Mouse (Mus musculus) neural tube, embryonic 11.5 days (tissue): Measurements from ENCODE around the gene Camkk2. TPM values are rescaled to one million over a fixed set of nuclear protein-coding genes. Genes with fewer than 3 reads are reported as not detected.
A peak's percentile ranks its signal among the peaks of the same experiment; 100 is the strongest.

Source experiments
- ATAC-seq: fragments of 200-750 bp; cut with Nextera tagmentation; 2 replicates; pipeline ENCODE4 v1.8.0; 2017; ENCODE audit warnings: moderate number of reproducible peaks, mild to moderate bottlenecking, moderate TSS enrichment, moderate library complexity; ENCODE audit not compliant: insufficient read depth, low FRiP score, low TSS enrichment
- DNase-seq: peaks from one replicate; pipeline ENCODE4 v3.0.0-alpha.2; 2015; ENCODE audit warnings: low spot score
- H3K27ac ChIP-seq: fragments of 300-500 bp; sonication (generic); 2 replicates; pipeline ENCODE4 v1.5.1; 2014; ENCODE audit warnings: low read depth, mild to moderate bottlenecking, low read length
- H3K27me3 ChIP-seq: fragments of 300-500 bp; sonication (generic); 2 replicates; pipeline ENCODE4 v1.6.1; 2014; ENCODE audit warnings: mild to moderate bottlenecking, low read length, mixed read lengths; ENCODE audit not compliant: control insufficient read depth, insufficient read depth
- H3K36me3 ChIP-seq: fragments of 300-500 bp; sonication (generic); 2 replicates; pipeline ENCODE4 v1.6.1; 2014; ENCODE audit warnings: mild to moderate bottlenecking, low read length, moderate library complexity, mixed read lengths; ENCODE audit not compliant: control insufficient read depth, insufficient read depth
- H3K4me1 ChIP-seq: fragments of 300-500 bp; sonication (generic); 2 replicates; pipeline ENCODE4 v1.6.1; 2014; ENCODE audit warnings: low read length, mixed read lengths; ENCODE audit not compliant: control insufficient read depth, insufficient read depth
- H3K4me2 ChIP-seq: fragments of 300-500 bp; sonication (generic); 2 replicates; pipeline ENCODE4 v1.6.1; 2014; ENCODE audit warnings: low read depth, mild to moderate bottlenecking, moderate library complexity
- H3K4me3 ChIP-seq: fragments of 300-500 bp; sonication (generic); 2 replicates; pipeline ENCODE4 v1.5.1; 2014; ENCODE audit warnings: low read depth, low read length
- H3K9ac ChIP-seq: fragments of 300-500 bp; sonication (generic); 2 replicates; pipeline ENCODE4 v1.6.1; 2014; ENCODE audit warnings: mild to moderate bottlenecking, low read length
- H3K9me3 ChIP-seq: fragments of 300-500 bp; sonication (generic); 2 replicates; pipeline ENCODE4 v1.6.1; 2016; ENCODE audit warnings: low read length; ENCODE audit not compliant: control insufficient read depth
- WGBS: fragments of 180-500 bp; shearing (Covaris S2); extraction: QIAGEN DNeasy Blood & Tissue Kit; methylation state at CpG from one replicate; pipeline ENCODE4 v1.1.7; 2014; 5-methylcytosine and 5-hydroxymethylcytosine counted together
- polyA plus RNA-seq: library from polyadenylated mRNA; unstranded; fragments of >200 nt; fragmentation: Nextera tagmentation; extraction: Ambion mirVana; gene quantifications from 2 replicates; pipeline ENCODE4 v1.2.1, GENCODE M21; 2014

Camkk2 gene
- polyA plus RNA-seq, 1 experiment from 2014 or later = 27.0 TPM

DNA sequence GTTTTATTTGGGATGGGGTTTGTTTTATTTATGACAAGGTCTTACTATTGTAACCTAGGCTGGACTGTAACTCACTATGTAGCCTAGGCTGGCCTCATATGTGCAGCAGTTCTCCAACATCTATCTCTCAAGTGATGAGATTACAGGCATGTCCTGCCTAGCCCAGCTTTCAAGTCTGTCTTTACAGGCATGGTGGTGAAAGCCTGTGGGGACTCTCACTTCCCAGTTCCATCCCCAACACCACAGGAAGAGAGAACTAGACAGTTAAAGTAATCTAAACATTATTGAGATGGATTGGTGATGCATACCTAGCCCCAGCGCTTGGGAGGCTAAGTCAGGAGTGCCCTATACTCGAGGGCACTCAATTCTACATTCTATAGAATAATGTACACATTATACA is 9.5 kb upstream of the Camkk2 start:
- H3K4me1 ChIP-seq = no peaks in the 10 kb centered on the region
- 89% methylated on average over 2 of the region's 2 CpGs for WGBS
- no peak overlapping the region for H3K9ac ChIP-seq
- H3K36me3 ChIP-seq = peaks cover 13% of the 10 kb centered on the region
- H3K9me3 ChIP-seq = no peaks in the 10 kb centered on the region
- DNase-seq (no peak), ATAC-seq (no peak)
- H3K27ac ChIP-seq = no peak overlapping the region
- no peak overlapping the region for H3K4me3 ChIP-seq
- no peak overlapping the region for H3K4me2 ChIP-seq
- H3K27me3 ChIP-seq = no peaks in the 10 kb centered on the region

- no peaks in the 10 kb centered on the region for H3K27me3 ChIP-seq
- H3K36me3 ChIP-seq = peaks cover 6% of the 10 kb centered on the region
- no peak for DNase-seq
- no peak overlapping the region for H3K4me3 ChIP-seq
- no peaks in the 10 kb centered on the region for H3K4me1 ChIP-seq
- 81% methylated on average over 12 of the region's 12 CpGs for WGBS
- no peak for ATAC-seq
- H3K27ac ChIP-seq = no peak overlapping the region
- no peak overlapping the region for H3K9ac ChIP-seq
- no peak overlapping the region for H3K4me2 ChIP-seq
- no peaks in the 10 kb centered on the region for H3K9me3 ChIP-seq
These were observed 7.0 kb upstream of the Camkk2 start for GRCm38 (mm10) chr5:122786035-122786819.

DNA sequence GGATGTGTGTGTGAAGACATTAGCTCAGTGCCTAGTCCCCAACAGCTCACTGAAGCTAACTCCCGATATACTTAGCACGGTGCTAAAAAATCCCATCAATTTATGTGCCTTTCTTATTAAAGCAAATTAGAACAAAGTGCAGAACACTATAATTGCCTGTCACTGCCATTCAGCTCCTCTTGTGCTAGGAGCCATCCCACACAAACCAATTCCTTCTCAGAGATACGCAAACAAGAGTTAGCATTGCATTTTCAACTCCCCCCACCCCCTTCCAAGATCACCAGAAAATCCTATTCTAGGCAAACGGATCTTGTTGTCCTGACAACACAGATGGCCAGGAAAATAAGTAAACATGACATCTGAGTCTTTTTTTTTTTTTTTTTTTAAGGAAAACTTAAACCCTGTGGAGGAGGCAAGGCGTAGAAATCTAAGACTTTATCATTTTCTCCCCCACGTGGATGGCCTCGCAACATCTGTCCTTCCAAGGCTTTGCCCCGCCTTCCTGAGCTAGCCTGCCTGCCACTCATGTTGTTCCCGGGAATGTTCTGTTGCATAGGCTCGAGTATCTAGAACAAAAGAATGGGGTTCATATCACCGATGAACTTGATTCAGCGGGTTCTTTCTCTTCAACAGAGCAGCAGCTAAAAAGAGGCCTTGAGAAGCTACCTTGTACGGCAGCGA is 4.7 kb upstream of the Camkk2 start:
- 62% methylated on average over 14 of the region's 14 CpGs for WGBS
- H3K4me2 ChIP-seq = no peak overlapping the region
- H3K36me3 ChIP-seq = peaks cover 2% of the 10 kb centered on the region; the same call in 1 of the 2 replicates
- H3K9me3 ChIP-seq = no peaks in the 10 kb centered on the region
- H3K27ac ChIP-seq = no peak overlapping the region
- H3K27me3 ChIP-seq = no peaks in the 10 kb centered on the region
- H3K4me3 ChIP-seq = no peak overlapping the region
- H3K4me1 ChIP-seq = no peaks in the 10 kb centered on the region
- H3K9ac ChIP-seq = no peak overlapping the region
- DNase-seq = no peak
- no peak for ATAC-seq

DNA sequence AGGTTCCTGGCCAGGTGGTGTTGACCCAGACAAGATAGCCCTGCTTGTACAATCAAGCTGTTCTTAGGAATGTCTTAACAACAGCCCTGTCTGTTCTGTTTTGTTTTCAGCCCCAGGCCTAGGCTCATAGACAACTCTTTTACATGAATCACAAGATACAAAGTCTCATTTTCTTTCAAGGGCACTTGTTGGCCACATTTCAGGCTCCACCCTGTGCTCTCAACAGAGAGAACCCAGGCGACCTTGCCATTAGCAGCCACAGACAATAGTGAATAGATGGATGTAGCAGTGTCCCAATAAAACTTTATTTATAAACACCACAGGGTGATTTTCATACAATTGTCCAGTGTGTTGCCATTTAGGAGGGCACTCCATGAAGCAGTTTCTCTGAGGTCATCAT is 2.9 kb upstream of the Camkk2 start:
- no peak overlapping the region for H3K4me3 ChIP-seq
- no peaks in the 10 kb centered on the region for H3K27me3 ChIP-seq
- no peak overlapping the region for H3K4me2 ChIP-seq
- DNase-seq = no peak
- no peaks in the 10 kb centered on the region for H3K9me3 ChIP-seq
- WGBS = 62% methylated on average over 1 of the region's 1 CpGs
- H3K9ac ChIP-seq = no peak overlapping the region
- no peak overlapping the region for H3K27ac ChIP-seq
- H3K36me3 ChIP-seq = no peaks in the 10 kb centered on the region
- no peak for ATAC-seq
- peaks cover 4% of the 10 kb centered on the region; the same call in 1 of the 2 replicates for H3K4me1 ChIP-seq

DNA sequence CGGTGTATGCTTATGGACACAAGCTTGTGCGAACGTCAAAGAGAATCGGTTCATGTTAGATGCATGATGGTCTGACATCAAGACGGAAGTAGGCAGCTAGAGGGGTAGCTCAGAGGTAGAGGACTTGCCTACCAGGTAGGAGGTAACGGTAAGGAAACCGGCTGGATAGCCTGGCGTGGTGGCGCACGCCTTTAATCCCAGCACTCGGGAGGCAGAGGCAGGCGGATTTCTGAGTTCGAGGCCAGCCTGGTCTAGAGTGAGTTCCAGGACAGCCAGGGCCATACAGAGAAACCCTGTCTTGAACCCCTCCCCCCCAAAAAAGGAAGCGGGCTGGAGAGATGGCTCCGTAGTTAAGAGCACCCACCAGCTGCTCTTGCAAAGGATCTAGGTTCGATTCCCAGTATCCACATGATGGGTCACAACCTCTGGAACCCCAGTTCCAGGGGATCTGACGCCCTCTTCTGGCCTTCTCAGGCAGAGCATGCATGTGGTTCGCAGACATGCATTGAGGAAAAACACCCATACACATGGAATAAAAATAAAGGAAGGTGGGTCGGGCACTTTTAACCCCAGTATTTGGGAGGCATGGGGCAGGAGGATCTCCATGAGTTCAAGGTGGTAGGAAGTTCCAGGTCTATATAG is 1.7 kb upstream of the Camkk2 start:
- no peaks in the 10 kb centered on the region for H3K36me3 ChIP-seq
- H3K27me3 ChIP-seq = no peaks in the 10 kb centered on the region
- DNase-seq (no peak), ATAC-seq (no peak)
- no peaks in the 10 kb centered on the region for H3K9me3 ChIP-seq
- H3K27ac ChIP-seq = no peak overlapping the region
- no peak overlapping the region for H3K9ac ChIP-seq
- no peak overlapping the region for H3K4me3 ChIP-seq
- 89% methylated on average over 18 of the region's 19 CpGs for WGBS
- H3K4me2 ChIP-seq = no peak overlapping the region
- peaks cover 4% of the 10 kb centered on the region; the same call in 1 of the 2 replicates for H3K4me1 ChIP-seq

GRCm38 (mm10) chr5:122778231-122779226 is 680 bp downstream of the Camkk2 start:
- no peaks in the 10 kb centered on the region for H3K27me3 ChIP-seq
- WGBS = 1% methylated on average over 40 of the region's 55 CpGs
- H3K4me1 ChIP-seq = peaks cover 4% of the 10 kb centered on the region; the same call in 1 of the 2 replicates
- DNase-seq (peak; percentile 47), ATAC-seq (peak; percentile 55)
- H3K9ac ChIP-seq = peak overlapping the region; percentile 69
- peak overlapping the region; percentile 62 for H3K4me3 ChIP-seq
- H3K4me2 ChIP-seq = peak overlapping the region; percentile 86
- H3K9me3 ChIP-seq = no peaks in the 10 kb centered on the region
- no peaks in the 10 kb centered on the region for H3K36me3 ChIP-seq
- no peak overlapping the region for H3K27ac ChIP-seq

GRCm38 (mm10) chr5:122777322-122777721 is 1.9 kb downstream of the Camkk2 start:
- Histone ChIP-seq H3K4me2 (no peak overlapping the region), H3K4me1 (peaks cover 4% of the 10 kb centered on the region; the same call in 1 of the 2 replicates), H3K9ac (no peak overlapping the region), H3K4me3 (no peak overlapping the region), H3K36me3 (no peaks in the 10 kb centered on the region), H3K9me3 (no peaks in the 10 kb centered on the region), H3K27ac (no peak overlapping the region), H3K27me3 (no peaks in the 10 kb centered on the region)
- 52% methylated on average over 2 of the region's 2 CpGs for WGBS
- DNase-seq (no peak), ATAC-seq (no peak)

DNA sequence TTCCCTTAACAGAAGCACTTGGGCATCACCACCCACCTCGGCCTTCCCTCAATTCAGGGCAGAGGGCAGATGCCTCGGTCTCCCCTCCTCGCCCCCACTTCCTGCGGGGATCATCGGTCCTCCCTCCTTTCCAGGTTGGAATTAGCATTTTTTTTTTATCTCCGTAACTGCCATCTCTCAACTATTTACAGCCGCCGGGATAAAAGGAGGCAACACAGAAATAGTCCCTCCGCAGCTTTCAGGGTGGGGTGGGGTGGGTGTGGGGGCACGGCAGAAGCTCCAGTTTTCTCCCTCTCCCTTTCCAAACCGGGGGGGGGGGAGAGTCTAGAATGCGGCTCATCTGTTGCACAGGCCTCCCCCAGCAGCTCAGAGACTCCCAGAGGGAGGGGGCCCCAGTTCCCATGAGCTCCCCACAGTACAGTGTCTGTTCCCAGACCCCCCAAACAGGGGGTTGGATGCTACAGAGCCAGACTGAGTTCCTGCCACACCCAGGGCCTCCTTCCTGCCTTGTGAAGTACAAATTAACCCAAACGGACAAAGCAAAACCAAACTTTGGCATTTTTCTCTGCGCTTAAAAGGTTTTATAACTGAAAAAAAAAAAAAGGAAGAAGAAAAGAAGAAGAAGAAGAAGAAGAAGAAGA is 3.4 kb downstream of the Camkk2 start:
- 83% methylated on average over 14 of the region's 14 CpGs for WGBS
- Histone ChIP-seq H3K9me3 (no peaks in the 10 kb centered on the region), H3K36me3 (no peaks in the 10 kb centered on the region), H3K4me3 (no peak overlapping the region), H3K4me2 (no peak overlapping the region), H3K27ac (no peak overlapping the region), H3K4me1 (peaks cover 4% of the 10 kb centered on the region; the same call in 1 of the 2 replicates), H3K27me3 (no peaks in the 10 kb centered on the region), H3K9ac (no peak overlapping the region)
- DNase-seq (no peak), ATAC-seq (no peak)
